In the genomic region with DNA sequence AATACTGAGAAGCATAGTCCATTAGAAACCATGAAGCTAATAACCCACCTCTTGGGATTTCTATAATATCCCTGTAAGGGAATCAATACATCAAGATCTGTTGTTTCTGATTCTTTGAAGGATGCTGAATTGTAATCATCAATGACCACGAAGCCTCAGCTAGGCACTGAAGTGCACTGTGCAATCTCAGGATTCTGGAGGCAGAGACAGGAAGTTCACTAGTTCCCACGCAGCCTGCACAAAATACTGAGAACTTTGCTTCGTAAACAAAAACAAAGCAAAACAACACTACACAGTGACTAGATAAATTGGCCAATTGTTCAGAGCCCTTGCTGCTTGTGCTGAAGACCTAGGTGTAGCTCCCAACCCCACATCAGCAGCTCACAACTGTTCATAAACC, we compare ENCODE assay signal across 34 mouse cellular contexts.
"Had no signal": no experiment of that assay in that cellular context is flagged by ENCODE, and none has a peak within 500 bp of the region (broad histone marks: within the 10 kb centered on the region; RNA-seq: fewer than 3 reads in every experiment).

No protein-coding gene starts in this region.

- ATAC-seq: hindbrain, embryonic 16.5 days; hindbrain, postnatal 0 days; inflammation-experienced regulatory T-cells, adult 6 months; intestine, embryonic 15.5 days; intestine, embryonic 16.5 days; intestine, postnatal 0 days had no signal

- H3K27ac ChIP-seq: heart, embryonic 10.5 days; heart, embryonic 13.5 days; heart, embryonic 15.5 days; hindbrain, embryonic 10.5 days; hindbrain, embryonic 12.5 days; hindbrain, embryonic 13.5 days; hindbrain, embryonic 14.5 days; hindbrain, embryonic 15.5 days; hindbrain, postnatal 0 days; intestine, embryonic 15.5 days; kidney, embryonic 15.5 days; kidney, postnatal 0 days; layer of hippocampus, adult 2 months had no signal

- DNase-seq: heart, postnatal 10 days; heart, postnatal 14 days; heart, postnatal 36 days; heart, postnatal 4 days; kidney, adult 11 months; kidney, adult 18-20 months; kidney, adult 2 months; kidney, adult 8-10 months; kidney, adult 9 months; kidney, postnatal 10 days; kidney, postnatal 14 days; kidney, postnatal 25 days; kidney, postnatal 36 days; kidney, postnatal 4 days; layer of hippocampus, adult 9-11 months; layer of hippocampus, postnatal 36 days had no signal

- H3K4me1 ChIP-seq: heart, embryonic 10.5 days; heart, embryonic 12.5 days; heart, embryonic 13.5 days; heart, embryonic 15.5 days; hindbrain, embryonic 10.5 days; hindbrain, embryonic 12.5 days; hindbrain, embryonic 13.5 days; hindbrain, embryonic 15.5 days; intestine, embryonic 15.5 days; kidney, embryonic 15.5 days had no signal

- H3K27me3 ChIP-seq: heart, embryonic 12.5 days; heart, embryonic 13.5 days; heart, embryonic 15.5 days; hindbrain, embryonic 15.5 days; intestine, embryonic 15.5 days had no signal

- H3K9ac ChIP-seq: heart, embryonic 12.5 days; heart, embryonic 13.5 days; heart, embryonic 15.5 days; hindbrain, embryonic 12.5 days; hindbrain, embryonic 13.5 days; hindbrain, embryonic 14.5 days; hindbrain, embryonic 15.5 days; intestine, embryonic 15.5 days; kidney, embryonic 15.5 days had no signal

- H3K36me3 ChIP-seq: heart, embryonic 10.5 days; heart, embryonic 12.5 days; heart, embryonic 13.5 days; heart, embryonic 15.5 days; hindbrain, embryonic 10.5 days; hindbrain, embryonic 12.5 days; hindbrain, embryonic 13.5 days; hindbrain, embryonic 15.5 days; intestine, embryonic 15.5 days; kidney, embryonic 15.5 days had no signal

- H3K4me3 ChIP-seq: heart, embryonic 10.5 days; heart, embryonic 12.5 days; heart, embryonic 13.5 days; heart, embryonic 15.5 days; hindbrain, embryonic 10.5 days; hindbrain, embryonic 12.5 days; hindbrain, embryonic 13.5 days; hindbrain, embryonic 15.5 days; intestine, embryonic 15.5 days; kidney, embryonic 15.5 days; layer of hippocampus, adult 2 months had no signal
